Mouse (Mus musculus) urinary bladder, adult 2 months (tissue): Measurements from ENCODE around the gene Gm49358. TPM values are rescaled to one million over a fixed set of nuclear protein-coding genes. Genes with fewer than 3 reads are reported as not detected.

Source experiments
- DNase-seq: peaks from one replicate; pipeline ENCODE4 v3.0.0; 2022; ENCODE audit warnings: low spot score
- polyA plus RNA-seq: library from polyadenylated mRNA; depleted of rRNA; stranded (reverse); fragments of >200 nt; gene quantifications from 2 replicates; pipeline ENCODE4 v1.2.3, GENCODE M21; 2012; rRNA removed

The Gm49358 gene
- polyA plus RNA-seq, 1 experiment, result not detected

DNA sequence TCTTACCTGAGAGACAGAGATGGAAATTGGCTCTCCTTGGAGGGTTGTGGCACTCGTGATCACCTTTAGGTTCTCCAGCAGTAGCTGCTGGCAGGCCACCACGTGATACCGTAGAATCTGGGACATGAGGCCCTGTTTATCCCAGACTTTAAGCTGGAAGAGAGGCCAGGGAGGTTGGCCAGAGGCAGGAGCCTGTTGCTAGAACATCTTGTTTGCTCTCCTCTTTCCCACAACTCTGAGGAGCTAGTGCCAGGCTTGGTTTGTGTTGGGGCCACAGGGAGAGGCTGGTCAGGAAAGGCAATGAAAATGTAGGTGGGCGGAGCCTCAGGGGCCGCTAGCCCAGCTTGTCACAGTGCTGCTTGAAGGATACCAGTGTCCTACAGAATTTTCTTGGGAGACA is 108.8 kb downstream of the Gm49358 start:
- DNase-seq, result no peak

DNA sequence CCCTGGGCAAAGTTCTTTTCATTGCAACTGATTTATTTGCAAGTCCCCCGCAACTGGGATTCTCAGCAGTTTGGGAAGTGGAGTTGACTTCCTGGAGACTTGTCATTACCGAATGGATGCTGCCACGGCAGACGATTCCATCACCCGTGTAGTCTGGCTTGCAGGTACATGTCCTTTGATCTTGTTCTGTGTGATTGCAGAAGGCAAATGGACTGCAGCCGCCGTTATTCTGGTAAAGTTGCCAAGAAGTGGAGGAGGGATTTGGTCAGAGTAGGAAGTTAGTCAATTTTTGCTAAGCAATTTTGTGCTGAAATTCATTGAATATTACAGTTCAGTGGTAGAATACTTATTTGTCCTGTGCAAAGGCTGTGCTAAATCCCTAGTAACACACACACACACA is 114.9 kb downstream of the Gm49358 start:
- DNase-seq, result no peak

GRCm38 (mm10) chr10:86880071-86880806 is 116.5 kb downstream of the Gm49358 start:
- DNase-seq, result no peak

- no peak for DNase-seq
These were observed 117.7 kb downstream of the Gm49358 start for GRCm38 (mm10) chr10:86881448-86881847.

Other genes with a start within 250 kb of the Gm49358 start
- 197 and 228 TPM in 2 replicates for gene Hsp90b1, start 58.5 kb upstream of the Gm49358 start, polyA plus RNA-seq
- gene Ttc41, start 58.2 kb upstream of the Gm49358 start, polyA plus RNA-seq, result 2.3 and 2.7 TPM in 2 replicates
- gene Nt5dc3, start 15.0 kb downstream of the Gm49358 start, polyA plus RNA-seq, result 18.3 and 22.4 TPM in 2 replicates
- 2.0 and 3.6 TPM in 2 replicates for gene Stab2, start 244.1 kb downstream of the Gm49358 start, polyA plus RNA-seq